Mouse (Mus musculus) midbrain, embryonic 15.5 days (tissue): ENCODE data around the gene Kcnj11. TPM values are rescaled to one million over a fixed set of nuclear protein-coding genes. Genes with fewer than 3 reads are reported as not detected.

ENCODE experiments used
- ATAC-seq: fragments of 200-750 bp; cut with Nextera tagmentation; replicated peaks from 2 replicates; pipeline ENCODE4 v1.8.0; 2017; ENCODE audit warnings: moderate TSS enrichment
- H3K27ac ChIP-seq: fragments of 300-500 bp; sonication (generic); 2 replicates; pipeline ENCODE4 v1.5.1; 2015; ENCODE audit warnings: mild to moderate bottlenecking, inconsistent platforms
- H3K27me3 ChIP-seq: fragments of 300-500 bp; sonication (generic); replicated peaks from 2 replicates; pipeline ENCODE4 v1.6.1; 2015; ENCODE audit warnings: inconsistent platforms
- H3K36me3 ChIP-seq: fragments of 300-500 bp; sonication (generic); replicated peaks from 2 replicates; pipeline ENCODE4 v1.6.1; 2015; ENCODE audit warnings: inconsistent platforms
- H3K4me1 ChIP-seq: fragments of 300-500 bp; sonication (generic); 2 replicates; pipeline ENCODE4 v1.6.1; 2015; ENCODE audit warnings: inconsistent platforms
- H3K4me2 ChIP-seq: fragments of 300-500 bp; sonication (generic); 2 replicates; pipeline ENCODE4 v1.6.1; 2015; ENCODE audit warnings: inconsistent platforms, mild to moderate bottlenecking, moderate library complexity
- H3K4me3 ChIP-seq: fragments of 300-500 bp; sonication (generic); 2 replicates; pipeline ENCODE4 v1.5.1; 2015; ENCODE audit warnings: mild to moderate bottlenecking, inconsistent platforms
- H3K9ac ChIP-seq: fragments of 300-500 bp; sonication (generic); 2 replicates; pipeline ENCODE4 v1.6.1; 2015; ENCODE audit warnings: mild to moderate bottlenecking, inconsistent platforms
- H3K9me3 ChIP-seq: fragments of 300-500 bp; sonication (generic); 2 replicates; pipeline ENCODE4 v1.6.1; 2016; ENCODE audit warnings: inconsistent platforms
- WGBS: fragments of 180-500 bp; shearing (Covaris S2); methylation state at CpG from one replicate; pipeline ENCODE4 v1.1.7; 2015; ENCODE audit warnings: mixed read lengths; 5-methylcytosine and 5-hydroxymethylcytosine counted together
- polyA plus RNA-seq: library from polyadenylated mRNA; unstranded; fragments of >200 nt; fragmentation: Nextera tagmentation; extraction: Ambion mirVana; gene quantifications from 2 replicates; pipeline ENCODE4 v1.2.1, GENCODE M21; 2015

The Kcnj11 gene
- polyA plus RNA-seq, 1 experiment from 2014 or later, result 2.3 TPM

DNA sequence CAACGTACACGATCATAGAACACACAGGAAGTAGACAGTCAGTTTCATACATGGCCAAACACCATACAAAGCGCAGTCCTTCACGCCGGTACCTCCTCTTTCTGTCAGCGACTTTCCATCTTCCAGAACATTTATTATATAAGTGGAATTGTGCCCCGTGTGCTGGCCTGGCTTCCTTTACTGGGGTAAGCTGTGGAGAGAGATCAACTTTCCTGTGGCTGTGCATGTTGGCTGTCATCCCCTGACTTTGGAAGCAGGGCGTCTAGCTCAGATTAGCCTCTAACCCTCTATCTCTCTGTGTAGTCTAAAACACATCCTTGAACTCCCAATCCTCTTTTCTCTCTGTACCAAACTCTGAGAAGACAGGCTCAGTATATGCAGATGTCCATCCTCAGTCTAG, 31.7 kb downstream of the Kcnj11 start:
- H3K36me3 ChIP-seq, result peaks cover 51% of the 10 kb centered on the region; the same call in 1 of the 2 replicates
- H3K27ac ChIP-seq, result no peak overlapping the region
- H3K4me2 ChIP-seq, result no peak overlapping the region
- no peaks in the 10 kb centered on the region for H3K4me1 ChIP-seq
- H3K27me3 ChIP-seq, result no peaks in the 10 kb centered on the region
- no peak overlapping the region for H3K9ac ChIP-seq
- no peak for ATAC-seq
- WGBS, result 97% methylated on average over 8 of the region's 8 CpGs
- H3K4me3 ChIP-seq, result no peak overlapping the region
- no peaks in the 10 kb centered on the region for H3K9me3 ChIP-seq

DNA sequence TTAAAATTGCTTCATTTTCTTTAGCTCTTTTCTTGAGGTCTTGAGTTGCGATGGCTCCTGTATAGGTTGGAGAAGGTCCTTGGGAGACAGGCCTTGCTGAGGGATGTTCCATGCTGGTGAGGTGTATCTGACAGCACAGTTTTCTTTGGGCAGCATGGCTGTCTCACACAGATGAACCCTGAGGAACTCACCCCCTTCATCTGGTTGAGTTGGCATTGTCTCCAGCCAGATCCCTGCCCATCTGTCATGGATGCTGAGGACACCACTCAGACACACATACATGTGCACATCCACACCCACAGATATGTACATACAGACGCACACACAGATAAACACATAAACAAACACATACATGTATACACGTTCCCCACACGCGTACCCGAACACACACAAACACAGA, 37.3 kb downstream of the Kcnj11 start:
- no peaks in the 10 kb centered on the region for H3K27me3 ChIP-seq
- no peak overlapping the region for H3K4me2 ChIP-seq
- ATAC-seq, result no peak
- no peak overlapping the region for H3K4me3 ChIP-seq
- H3K27ac ChIP-seq, result no peak overlapping the region
- H3K4me1 ChIP-seq, result no peaks in the 10 kb centered on the region
- no peak overlapping the region for H3K9ac ChIP-seq
- H3K9me3 ChIP-seq, result no peaks in the 10 kb centered on the region
- peaks cover 44% of the 10 kb centered on the region; the same call in 1 of the 2 replicates for H3K36me3 ChIP-seq
- WGBS, result 94% methylated on average over 6 of the region's 6 CpGs

DNA sequence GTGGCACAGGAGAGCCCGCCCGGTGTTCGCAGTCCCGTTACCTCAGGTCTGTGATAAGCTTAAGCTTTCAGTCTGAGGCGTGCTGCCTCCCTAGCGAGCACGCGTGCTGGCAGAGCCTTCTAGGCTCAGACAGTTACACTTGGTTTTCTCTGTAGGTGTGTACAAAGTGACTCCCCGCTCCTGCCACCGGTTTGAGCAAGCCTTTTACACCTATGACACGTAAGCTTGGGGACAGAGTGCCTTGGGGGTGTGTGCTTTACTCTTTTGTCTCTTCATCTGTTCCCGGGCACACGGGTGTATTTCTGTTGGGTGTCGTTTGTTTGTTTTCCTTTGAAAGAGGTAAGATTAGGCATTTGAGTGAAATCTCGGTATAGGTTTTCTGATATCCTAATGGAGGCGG, 39.0 kb downstream of the Kcnj11 start:
- no peaks in the 10 kb centered on the region for H3K27me3 ChIP-seq
- no peak for ATAC-seq
- no peaks in the 10 kb centered on the region for H3K9me3 ChIP-seq
- no peak overlapping the region for H3K9ac ChIP-seq
- no peak overlapping the region for H3K4me3 ChIP-seq
- peaks cover 43% of the 10 kb centered on the region; the same call in 1 of the 2 replicates for H3K36me3 ChIP-seq
- H3K4me1 ChIP-seq, result no peaks in the 10 kb centered on the region
- H3K27ac ChIP-seq, result no peak overlapping the region
- WGBS, result 96% methylated on average over 16 of the region's 16 CpGs
- H3K4me2 ChIP-seq, result no peak overlapping the region

DNA sequence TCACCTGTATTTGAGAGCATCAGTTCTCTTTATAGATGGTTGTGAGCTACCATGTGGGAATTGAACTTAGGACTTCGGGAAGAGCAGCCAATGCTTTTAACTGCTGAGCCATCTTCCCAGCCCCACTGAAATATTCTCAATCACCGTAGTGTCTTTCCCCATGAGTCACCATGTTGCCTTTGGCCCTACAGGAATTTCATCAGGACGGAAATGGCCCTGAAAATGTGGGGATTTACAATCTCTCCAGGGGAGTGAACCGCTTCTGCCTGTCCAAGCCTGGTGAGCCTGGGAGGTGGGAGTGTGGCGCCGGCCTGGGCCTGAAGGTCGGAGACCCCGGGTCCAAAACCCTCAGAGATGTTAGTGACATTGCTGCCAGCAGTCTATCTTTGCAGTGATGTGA, 39.9 kb downstream of the Kcnj11 start:
- no peaks in the 10 kb centered on the region for H3K9me3 ChIP-seq
- ATAC-seq, result no peak
- H3K36me3 ChIP-seq, result peaks cover 40% of the 10 kb centered on the region; the same call in 1 of the 2 replicates
- no peak overlapping the region for H3K27ac ChIP-seq
- WGBS, result 94% methylated on average over 8 of the region's 8 CpGs
- no peaks in the 10 kb centered on the region for H3K4me1 ChIP-seq
- H3K27me3 ChIP-seq, result no peaks in the 10 kb centered on the region
- no peak overlapping the region for H3K9ac ChIP-seq
- no peak overlapping the region for H3K4me2 ChIP-seq
- H3K4me3 ChIP-seq, result no peak overlapping the region

DNA sequence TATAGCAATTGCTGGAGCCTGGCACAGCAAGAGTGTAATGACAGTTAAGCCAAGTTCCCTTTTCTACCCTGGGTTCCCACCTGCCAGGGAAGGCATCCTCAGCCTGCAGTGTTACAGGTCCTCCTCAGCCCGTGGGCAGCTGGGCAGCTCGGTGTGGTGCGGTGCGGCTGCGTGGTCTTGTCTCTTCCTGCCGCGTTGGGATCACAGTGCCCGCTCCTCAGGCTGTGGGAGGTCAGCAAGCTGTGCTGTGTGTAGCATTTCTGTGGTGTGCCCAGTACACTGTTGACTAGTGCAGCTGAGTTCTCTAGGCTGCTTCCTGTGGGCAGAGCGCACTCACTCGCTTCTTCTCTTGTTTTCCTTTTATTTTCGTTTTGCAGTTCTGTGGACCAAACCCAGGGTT, 41.7 kb downstream of the Kcnj11 start:
- ATAC-seq, result no peak

DNA sequence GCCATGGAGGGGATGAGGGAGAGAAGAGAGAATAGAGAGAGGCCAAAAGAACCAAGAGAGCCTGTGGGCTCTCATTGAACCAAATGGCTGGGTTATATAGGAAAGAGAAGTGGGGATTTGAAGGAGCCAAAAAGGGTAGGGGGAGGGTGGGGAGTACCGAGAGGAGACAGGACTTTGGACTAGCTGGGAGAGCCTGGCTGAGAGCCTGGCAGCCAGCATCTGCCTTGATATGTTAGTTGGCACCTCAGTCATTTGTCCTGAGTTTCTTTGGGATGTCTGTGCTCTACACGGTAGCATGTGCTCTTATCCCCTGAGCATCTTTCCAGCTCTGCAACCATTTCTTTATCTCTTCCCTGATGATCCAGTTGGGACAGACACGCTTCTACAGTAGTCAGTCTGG, 47.0 kb downstream of the Kcnj11 start:
- peaks cover 46% of the 10 kb centered on the region; the same call in 1 of the 2 replicates for H3K36me3 ChIP-seq
- WGBS, result 96% methylated on average over 3 of the region's 3 CpGs

More for the DNA sequence above, 41.7 kb downstream of the Kcnj11 start:
- 94% methylated on average over 11 of the region's 11 CpGs for WGBS
- Histone ChIP-seq H3K9me3 (no peaks in the 10 kb centered on the region), H3K36me3 (peaks cover 50% of the 10 kb centered on the region; the same call in 1 of the 2 replicates), H3K9ac (no peak overlapping the region), H3K27me3 (no peaks in the 10 kb centered on the region), H3K4me3 (no peak overlapping the region), H3K27ac (no peak overlapping the region), H3K4me1 (no peaks in the 10 kb centered on the region), H3K4me2 (no peak overlapping the region)

DNA sequence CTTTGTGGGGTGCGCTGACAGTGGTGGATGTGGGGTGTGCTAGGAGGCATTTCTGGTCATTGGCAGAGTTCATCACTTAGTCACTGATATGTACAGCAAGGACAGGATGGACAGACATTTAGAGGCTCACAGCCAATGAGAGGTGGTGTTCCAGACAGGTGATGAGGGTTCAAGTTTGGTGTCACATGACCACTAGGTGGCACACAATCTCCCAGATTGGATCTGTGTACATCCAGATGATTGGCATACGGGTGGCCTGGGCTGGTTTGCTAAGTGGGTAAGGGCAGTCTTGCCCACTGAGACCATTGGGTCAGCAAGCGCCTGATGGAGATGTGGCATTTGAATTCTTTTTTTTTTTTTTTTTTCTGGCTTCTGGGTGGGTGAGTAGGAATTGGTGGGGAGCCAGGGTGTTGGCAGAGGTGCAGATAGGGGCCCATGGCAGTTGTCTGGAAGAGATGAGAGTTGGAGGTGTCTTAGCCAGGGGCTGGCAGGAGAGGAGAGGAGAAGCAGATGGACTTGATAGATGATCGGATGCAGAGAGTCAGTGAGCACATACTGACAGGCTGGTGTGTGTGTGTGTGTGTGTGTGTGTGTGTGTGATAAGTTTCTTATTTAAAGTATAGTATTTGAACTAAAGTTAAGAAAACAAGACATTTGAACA, 48.3 kb downstream of the Kcnj11 start:
- Histone ChIP-seq H3K4me1 (no peaks in the 10 kb centered on the region), H3K9me3 (no peaks in the 10 kb centered on the region), H3K4me3 (no peak overlapping the region), H3K27me3 (no peaks in the 10 kb centered on the region), H3K27ac (no peak overlapping the region), H3K9ac (no peak overlapping the region), H3K4me2 (no peak overlapping the region), H3K36me3 (peaks cover 51% of the 10 kb centered on the region; the same call in 1 of the 2 replicates)
- WGBS, result 92% methylated on average over 4 of the region's 4 CpGs
- ATAC-seq, result no peak

More for the DNA sequence above, 47.0 kb downstream of the Kcnj11 start:
- Histone ChIP-seq H3K4me1 (no peaks in the 10 kb centered on the region), H3K27me3 (no peaks in the 10 kb centered on the region), H3K4me2 (no peak overlapping the region), H3K9ac (no peak overlapping the region), H3K9me3 (no peaks in the 10 kb centered on the region), H3K4me3 (no peak overlapping the region), H3K27ac (no peak overlapping the region)
- no peak for ATAC-seq

DNA sequence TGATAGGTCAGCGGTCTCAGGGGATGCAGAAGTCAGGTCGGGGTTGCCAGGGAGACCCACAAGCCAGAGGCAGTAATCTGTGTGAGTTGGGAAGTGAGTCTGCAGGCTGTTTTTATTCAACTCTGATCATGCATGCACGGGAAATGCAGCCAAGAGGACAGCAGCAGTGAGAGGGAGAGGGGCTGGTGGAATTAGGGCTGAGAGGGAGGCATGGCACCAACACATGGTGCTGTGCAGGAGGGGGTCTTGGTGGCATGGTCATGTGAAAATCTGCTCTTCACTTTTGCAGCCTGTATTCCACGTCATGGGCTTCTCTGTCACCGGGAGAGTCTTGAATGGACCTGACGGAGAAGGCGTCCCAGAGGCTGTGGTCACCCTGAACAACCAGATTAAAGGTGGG, 50.6 kb downstream of the Kcnj11 start:
- no peak for ATAC-seq
- Histone ChIP-seq H3K9ac (no peak overlapping the region), H3K27ac (no peak overlapping the region), H3K27me3 (no peaks in the 10 kb centered on the region), H3K36me3 (peaks cover 57% of the 10 kb centered on the region; the same call in 1 of the 2 replicates), H3K4me3 (no peak overlapping the region), H3K4me1 (no peaks in the 10 kb centered on the region), H3K9me3 (no peaks in the 10 kb centered on the region), H3K4me2 (no peak overlapping the region)
- 60% methylated on average over 7 of the region's 7 CpGs for WGBS

DNA sequence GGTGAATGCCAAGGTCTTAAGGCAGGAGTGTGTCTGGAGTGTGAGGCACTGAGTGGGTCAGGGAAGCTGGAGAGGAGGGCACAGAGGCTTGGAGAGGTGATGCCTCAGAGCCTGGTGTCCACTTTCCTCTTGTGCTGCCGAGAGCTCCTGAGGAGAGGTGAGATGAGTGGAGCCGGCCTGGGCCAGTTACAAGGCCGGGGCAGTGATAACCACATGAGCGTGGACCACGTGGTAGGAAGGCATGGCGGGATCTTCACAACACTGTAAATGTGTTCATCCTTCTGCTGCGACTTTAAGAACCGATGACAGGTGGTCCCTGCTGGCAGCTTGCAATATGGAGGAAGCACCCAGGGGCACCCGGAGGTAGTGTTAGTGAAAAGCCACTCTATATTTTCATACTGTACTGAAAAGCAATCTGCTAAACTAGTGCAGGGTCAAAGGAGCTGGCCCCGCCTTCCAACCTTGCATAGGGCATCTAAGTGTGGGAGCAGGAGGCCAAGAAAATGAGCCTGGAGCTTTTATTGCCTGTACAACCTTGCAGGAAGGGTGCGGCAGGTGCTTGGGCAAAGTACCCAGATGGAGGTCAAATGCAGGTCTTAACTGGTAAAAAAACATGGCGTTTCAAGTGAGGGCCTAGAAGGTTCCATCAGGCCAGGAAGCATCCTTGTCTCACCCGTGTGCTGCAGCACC, 52.5 kb downstream of the Kcnj11 start:
- H3K9me3 ChIP-seq, result no peaks in the 10 kb centered on the region
- no peak overlapping the region for H3K4me3 ChIP-seq
- no peaks in the 10 kb centered on the region for H3K27me3 ChIP-seq
- H3K4me1 ChIP-seq, result no peaks in the 10 kb centered on the region
- no peak overlapping the region for H3K9ac ChIP-seq
- no peak overlapping the region for H3K4me2 ChIP-seq
- ATAC-seq, result no peak
- 96% methylated on average over 13 of the region's 13 CpGs for whole genome bisulfite sequencing
- H3K27ac ChIP-seq, result no peak overlapping the region
- H3K36me3 ChIP-seq, result peaks cover 58% of the 10 kb centered on the region

DNA sequence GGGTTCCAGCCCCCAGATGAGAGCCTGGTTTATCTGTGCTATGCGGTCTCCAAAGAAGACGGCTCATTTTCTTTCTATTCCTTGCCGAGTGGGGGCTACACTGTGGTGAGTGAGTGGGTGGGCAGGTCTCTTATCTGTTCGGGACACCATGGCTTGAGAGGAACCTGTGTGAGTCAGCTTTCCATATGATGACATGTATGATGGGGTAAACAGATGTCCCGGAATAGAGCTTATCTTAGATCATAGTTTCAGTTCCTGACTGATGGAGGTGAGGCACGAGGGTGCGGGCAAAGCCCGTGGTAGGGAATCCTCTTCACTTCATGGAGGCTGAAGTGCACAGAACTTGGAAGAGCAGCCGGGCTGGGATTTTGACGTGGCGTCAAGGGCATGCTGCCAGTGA, 54.7 kb downstream of the Kcnj11 start:
- H3K4me3 ChIP-seq, result no peak overlapping the region
- H3K4me1 ChIP-seq, result no peaks in the 10 kb centered on the region
- H3K27me3 ChIP-seq, result no peaks in the 10 kb centered on the region
- no peak for ATAC-seq
- H3K27ac ChIP-seq, result no peak overlapping the region
- H3K36me3 ChIP-seq, result peaks cover 54% of the 10 kb centered on the region
- H3K9ac ChIP-seq, result no peak overlapping the region
- no peak overlapping the region for H3K4me2 ChIP-seq
- 95% methylated on average over 11 of the region's 11 CpGs for WGBS
- H3K9me3 ChIP-seq, result no peaks in the 10 kb centered on the region

DNA sequence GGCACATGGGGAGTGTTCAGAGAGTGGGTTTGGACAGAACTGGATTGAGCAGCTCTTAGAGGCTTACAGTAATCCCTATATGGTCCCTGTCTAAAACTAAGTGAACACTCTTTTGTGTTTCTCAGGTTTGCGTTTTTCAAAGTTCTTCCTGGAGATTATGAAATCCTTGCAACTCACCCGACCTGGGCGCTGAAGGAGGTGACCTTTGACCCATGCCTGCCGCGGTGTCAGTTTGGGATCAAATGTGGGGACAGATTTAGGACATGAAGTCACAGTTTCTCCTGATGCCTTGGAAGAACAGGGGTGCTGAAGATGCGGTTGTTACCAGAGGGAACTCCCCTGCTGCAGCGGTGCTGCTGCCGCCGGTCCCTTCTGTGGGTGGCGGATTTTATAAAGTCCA, 56.5 kb downstream of the Kcnj11 start:
- Histone ChIP-seq H3K4me1 (no peaks in the 10 kb centered on the region), H3K27me3 (no peaks in the 10 kb centered on the region), H3K9ac (no peak overlapping the region), H3K36me3 (peaks cover 46% of the 10 kb centered on the region), H3K4me3 (no peak overlapping the region), H3K27ac (no peak overlapping the region), H3K4me2 (no peak overlapping the region), H3K9me3 (no peaks in the 10 kb centered on the region)
- 89% methylated on average over 10 of the region's 10 CpGs for WGBS
- no peak for ATAC-seq
